Mouse (Mus musculus) midbrain, embryonic 13.5 days (tissue): ENCODE data around the gene Stard3. TPM values are rescaled to one million over a fixed set of nuclear protein-coding genes. Genes with fewer than 3 reads are reported as not detected.
"Not testable (repeated sequence)": the region's sequence is repeated elsewhere in the genome, so short reads cannot be mapped to it uniquely, and the experiment has no call there.

Experiments used
- ATAC-seq: fragments of 200-750 bp; cut with Nextera tagmentation; 2 replicates; pipeline ENCODE4 v1.8.0; 2017; ENCODE audit warnings: mild to moderate bottlenecking, moderate TSS enrichment, moderate library complexity
- H3K27ac ChIP-seq: fragments of 300-500 bp; sonication (generic); 2 replicates; pipeline ENCODE4 v1.5.1; 2015; ENCODE audit warnings: inconsistent platforms, mild to moderate bottlenecking, moderate library complexity
- H3K27me3 ChIP-seq: fragments of 300-500 bp; sonication (generic); 2 replicates; pipeline ENCODE4 v1.6.1; 2015; ENCODE audit warnings: mild to moderate bottlenecking, inconsistent platforms
- H3K36me3 ChIP-seq: fragments of 300-500 bp; sonication (generic); 2 replicates; pipeline ENCODE4 v1.6.1; 2015; ENCODE audit warnings: mild to moderate bottlenecking, inconsistent platforms
- H3K4me1 ChIP-seq: fragments of 300-500 bp; sonication (generic); replicated peaks from 2 replicates; pipeline ENCODE4 v1.6.1; 2015; ENCODE audit warnings: inconsistent platforms
- H3K4me2 ChIP-seq: fragments of 300-500 bp; sonication (generic); replicated peaks from 2 replicates; pipeline ENCODE4 v1.6.1; 2015; ENCODE audit warnings: moderate library complexity, mild to moderate bottlenecking, inconsistent platforms
- H3K4me3 ChIP-seq: fragments of 300-500 bp; sonication (generic); replicated peaks from 2 replicates; pipeline ENCODE4 v1.5.1; 2015; ENCODE audit warnings: mild to moderate bottlenecking, inconsistent platforms
- H3K9ac ChIP-seq: fragments of 300-500 bp; sonication (generic); replicated peaks from 2 replicates; pipeline ENCODE4 v1.6.1; 2015; ENCODE audit warnings: mild to moderate bottlenecking, inconsistent platforms
- H3K9me3 ChIP-seq: fragments of 300-500 bp; sonication (generic); 2 replicates; pipeline ENCODE4 v1.6.1; 2016; ENCODE audit warnings: mild to moderate bottlenecking, inconsistent platforms
- WGBS: fragments of 180-500 bp; shearing (Covaris S2); methylation state at CpG from one replicate; pipeline ENCODE4 v1.1.7; 2015; 5-methylcytosine and 5-hydroxymethylcytosine counted together
- polyA plus RNA-seq: library from polyadenylated mRNA; unstranded; fragments of >200 nt; fragmentation: Nextera tagmentation; extraction: Ambion mirVana; gene quantifications from 2 replicates; pipeline ENCODE4 v1.2.1, GENCODE M21; 2015

Gene Stard3
- polyA plus RNA-seq, 1 experiment from 2014 or later: 46.9 TPM

GRCm38 (mm10) chr11:98370588-98370987 is 12.4 kb downstream of the Stard3 start:
- Histone ChIP-seq H3K4me3 (no peak overlapping the region), H3K4me2 (no peak overlapping the region), H3K27me3 (no peaks in the 10 kb centered on the region), H3K9me3 (no peaks in the 10 kb centered on the region), H3K9ac (no peak overlapping the region), H3K4me1 (peaks cover 29% of the 10 kb centered on the region), H3K27ac (0 out of 2 replicates have a peak overlapping the region, but pooled peaks have one; percentile 77), H3K36me3 (peaks cover 15% of the 10 kb centered on the region)
- WGBS: 80% methylated on average over 2 of the region's 2 CpGs
- ATAC-seq: no peak

GRCm38 (mm10) chr11:98371556-98372240 is 13.5 kb downstream of the Stard3 start:
- H3K9ac ChIP-seq: peak overlapping the region; percentile 49
- peaks cover 29% of the 10 kb centered on the region for H3K4me1 ChIP-seq
- 16% methylated on average over 8 of the region's 10 CpGs for WGBS
- peak overlapping the region; percentile 77 for H3K27ac ChIP-seq
- H3K4me3 ChIP-seq: peak overlapping the region; percentile 22
- H3K9me3 ChIP-seq: no peaks in the 10 kb centered on the region
- H3K4me2 ChIP-seq: peak overlapping the region; percentile 43
- peak; percentile 84 for ATAC-seq
- H3K27me3 ChIP-seq: no peaks in the 10 kb centered on the region
- peaks cover 26% of the 10 kb centered on the region for H3K36me3 ChIP-seq

GRCm38 (mm10) chr11:98372406-98372805 is 14.2 kb downstream of the Stard3 start:
- Histone ChIP-seq H3K9ac (0 out of 2 replicates have a peak overlapping the region, but pooled peaks have one; percentile 19), H3K4me2 (peak overlapping the region; percentile 43)

GRCm38 (mm10) chr11:98373244-98373643 is 15.1 kb downstream of the Stard3 start:
- Histone ChIP-seq H3K4me2 (no peak overlapping the region), H3K27me3 (no peaks in the 10 kb centered on the region), H3K27ac (no peak overlapping the region), H3K4me3 (no peak overlapping the region), H3K9ac (no peak overlapping the region), H3K36me3 (peaks cover 41% of the 10 kb centered on the region), H3K9me3 (no peaks in the 10 kb centered on the region), H3K4me1 (peaks cover 29% of the 10 kb centered on the region)
- WGBS: 91% methylated on average over 6 of the region's 6 CpGs
- no peak for ATAC-seq

More at GRCm38 (mm10) chr11:98372406-98372805, 14.2 kb downstream of the Stard3 start:
- 0% methylated on average over 2 of the region's 2 CpGs for WGBS
- peaks cover 33% of the 10 kb centered on the region for H3K36me3 ChIP-seq
- H3K4me1 ChIP-seq: peaks cover 29% of the 10 kb centered on the region
- no peaks in the 10 kb centered on the region for H3K27me3 ChIP-seq
- peak overlapping the region; percentile 22; the same call in 1 of the 2 replicates for H3K4me3 ChIP-seq
- no peaks in the 10 kb centered on the region for H3K9me3 ChIP-seq
- peak; percentile 7; the same call in 1 of the 2 replicates for ATAC-seq
- H3K27ac ChIP-seq: peak overlapping the region; percentile 77; the same call in 1 of the 2 replicates

GRCm38 (mm10) chr11:98374266-98374665 is 16.1 kb downstream of the Stard3 start:
- 85% methylated on average over 8 of the region's 8 CpGs for WGBS
- H3K36me3 ChIP-seq: peaks cover 51% of the 10 kb centered on the region
- H3K27me3 ChIP-seq: no peaks in the 10 kb centered on the region
- 0 out of 2 replicates have a peak overlapping the region, but pooled peaks have one; percentile 17 for H3K9ac ChIP-seq
- no peak overlapping the region for H3K4me2 ChIP-seq
- peaks cover 29% of the 10 kb centered on the region for H3K4me1 ChIP-seq
- no peak overlapping the region for H3K27ac ChIP-seq
- H3K4me3 ChIP-seq: no peak overlapping the region
- H3K9me3 ChIP-seq: no peaks in the 10 kb centered on the region
- no peak for ATAC-seq

- ATAC-seq: no peak
Observed at GRCm38 (mm10) chr11:98376756-98377155, 18.6 kb downstream of the Stard3 start.

GRCm38 (mm10) chr11:98377787-98378186 is 19.6 kb downstream of the Stard3 start:
- Histone ChIP-seq H3K27ac (no peak overlapping the region), H3K9ac (no peak overlapping the region), H3K4me3 (no peak overlapping the region), H3K36me3 (peaks cover 73% of the 10 kb centered on the region), H3K27me3 (no peaks in the 10 kb centered on the region), H3K4me1 (peaks cover under 1% of the 10 kb centered on the region), H3K9me3 (no peaks in the 10 kb centered on the region), H3K4me2 (no peak overlapping the region)
- no peak for ATAC-seq
- WGBS: 88% methylated on average over 11 of the region's 11 CpGs

More at GRCm38 (mm10) chr11:98376756-98377155, 18.6 kb downstream of the Stard3 start:
- Histone ChIP-seq H3K4me2 (no peak overlapping the region), H3K27ac (no peak overlapping the region), H3K9me3 (no peaks in the 10 kb centered on the region), H3K9ac (no peak overlapping the region), H3K36me3 (peaks cover 73% of the 10 kb centered on the region), H3K4me3 (no peak overlapping the region), H3K27me3 (no peaks in the 10 kb centered on the region), H3K4me1 (peaks cover 9% of the 10 kb centered on the region)
- WGBS: 74% methylated on average over 5 of the region's 5 CpGs

- no peak for ATAC-seq
- Histone ChIP-seq H3K9me3 (no peaks in the 10 kb centered on the region), H3K36me3 (peaks cover 70% of the 10 kb centered on the region), H3K4me1 (no peaks in the 10 kb centered on the region), H3K27ac (no peak overlapping the region), H3K4me2 (no peak overlapping the region), H3K4me3 (no peak overlapping the region), H3K9ac (no peak overlapping the region), H3K27me3 (peaks cover 3% of the 10 kb centered on the region; the same call in 1 of the 2 replicates)
- WGBS: 89% methylated on average over 7 of the region's 7 CpGs
Observed at GRCm38 (mm10) chr11:98379379-98379778, 21.2 kb downstream of the Stard3 start.

- ATAC-seq: no peak
- Histone ChIP-seq H3K4me1 (no peaks in the 10 kb centered on the region), H3K9ac (no peak overlapping the region), H3K36me3 (peaks cover 63% of the 10 kb centered on the region), H3K4me3 (no peak overlapping the region), H3K27ac (no peak overlapping the region), H3K4me2 (no peak overlapping the region), H3K27me3 (peaks cover 10% of the 10 kb centered on the region), H3K9me3 (no peaks in the 10 kb centered on the region)
- 87% methylated on average over 6 of the region's 6 CpGs for WGBS
Observed at GRCm38 (mm10) chr11:98380106-98380505, 21.9 kb downstream of the Stard3 start.

- Histone ChIP-seq H3K9me3 (no peaks in the 10 kb centered on the region), H3K4me2 (no peak overlapping the region), H3K27ac (no peak overlapping the region), H3K36me3 (peaks cover 47% of the 10 kb centered on the region), H3K9ac (no peak overlapping the region), H3K27me3 (peaks cover 25% of the 10 kb centered on the region), H3K4me1 (peaks cover 3% of the 10 kb centered on the region; the same call in 1 of the 2 replicates), H3K4me3 (no peak overlapping the region)
- no peak for ATAC-seq
- 90% methylated on average over 2 of the region's 2 CpGs for WGBS
Observed at GRCm38 (mm10) chr11:98381651-98382050, 23.5 kb downstream of the Stard3 start.

- WGBS: 60% methylated on average over 2 of the region's 2 CpGs
- not testable (repeated sequence) for H3K4me3 ChIP-seq, ATAC-seq
Observed at GRCm38 (mm10) chr11:98382405-98382804, 24.2 kb downstream of the Stard3 start.

GRCm38 (mm10) chr11:98383261-98384030 is 25.3 kb downstream of the Stard3 start, which contains the start of gene Tcap:
Gene Tcap (plus strand): TSS chr11:98383811.
- Histone ChIP-seq H3K9ac (no peak within 1 kb of the TSS), H3K27me3 (peaks cover 43% of the 10 kb centered on the region), H3K4me2 (no peak within 1 kb of the TSS), H3K27ac (no peak within 1 kb of the TSS), H3K4me1 (peaks cover 4% of the 10 kb centered on the region; the same call in 1 of the 2 replicates), H3K9me3 (no peaks in the 10 kb centered on the region), H3K36me3 (peaks cover 30% of the 10 kb centered on the region), H3K4me3 (no peak within 1 kb of the TSS)
- no peak for ATAC-seq
- WGBS: 67% methylated on average over 14 of the region's 14 CpGs

More at GRCm38 (mm10) chr11:98382405-98382804, 24.2 kb downstream of the Stard3 start:
- not testable (repeated sequence) for H3K4me2 ChIP-seq, H3K27ac ChIP-seq, H3K9ac ChIP-seq, H3K9me3 ChIP-seq, H3K4me1 ChIP-seq
- peaks cover 33% of the 10 kb centered on the region for H3K27me3 ChIP-seq
- H3K36me3 ChIP-seq: peaks cover 40% of the 10 kb centered on the region
